Mouse (Mus musculus): ENCODE data around the gene Capn15. TPM values are rescaled to one million over a fixed set of nuclear protein-coding genes. Genes with fewer than 3 reads are reported as not detected.
A peak's percentile ranks its signal among the peaks of the same experiment; 100 is the strongest.

Gene Capn15
- total RNA-seq, 2 experiments from 2014 or later, result 38.2 to 50.8 TPM

DNA sequence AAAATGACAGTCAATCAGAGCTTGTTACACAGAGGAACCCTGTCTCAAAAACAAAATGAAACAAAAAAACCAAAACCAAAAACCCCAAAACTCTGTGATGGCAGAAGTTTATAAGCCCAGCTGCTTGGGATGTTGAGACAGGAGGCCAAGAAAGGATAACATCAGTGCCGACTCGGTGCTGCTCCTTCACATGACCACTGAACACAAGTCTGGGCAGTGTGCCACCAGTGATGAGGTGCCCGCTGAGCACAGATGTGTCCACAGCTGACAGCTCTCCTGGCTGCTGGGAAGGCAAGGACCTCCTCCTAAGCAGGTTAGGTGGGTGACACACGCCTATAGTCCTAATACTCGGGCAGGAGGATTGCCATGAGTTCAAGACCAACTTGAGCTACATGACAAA lies 63.5 kb downstream of the Capn15 start:
- DNase-seq (ENCODE audit: low spot score in 2 of 2), result no peak

DNA sequence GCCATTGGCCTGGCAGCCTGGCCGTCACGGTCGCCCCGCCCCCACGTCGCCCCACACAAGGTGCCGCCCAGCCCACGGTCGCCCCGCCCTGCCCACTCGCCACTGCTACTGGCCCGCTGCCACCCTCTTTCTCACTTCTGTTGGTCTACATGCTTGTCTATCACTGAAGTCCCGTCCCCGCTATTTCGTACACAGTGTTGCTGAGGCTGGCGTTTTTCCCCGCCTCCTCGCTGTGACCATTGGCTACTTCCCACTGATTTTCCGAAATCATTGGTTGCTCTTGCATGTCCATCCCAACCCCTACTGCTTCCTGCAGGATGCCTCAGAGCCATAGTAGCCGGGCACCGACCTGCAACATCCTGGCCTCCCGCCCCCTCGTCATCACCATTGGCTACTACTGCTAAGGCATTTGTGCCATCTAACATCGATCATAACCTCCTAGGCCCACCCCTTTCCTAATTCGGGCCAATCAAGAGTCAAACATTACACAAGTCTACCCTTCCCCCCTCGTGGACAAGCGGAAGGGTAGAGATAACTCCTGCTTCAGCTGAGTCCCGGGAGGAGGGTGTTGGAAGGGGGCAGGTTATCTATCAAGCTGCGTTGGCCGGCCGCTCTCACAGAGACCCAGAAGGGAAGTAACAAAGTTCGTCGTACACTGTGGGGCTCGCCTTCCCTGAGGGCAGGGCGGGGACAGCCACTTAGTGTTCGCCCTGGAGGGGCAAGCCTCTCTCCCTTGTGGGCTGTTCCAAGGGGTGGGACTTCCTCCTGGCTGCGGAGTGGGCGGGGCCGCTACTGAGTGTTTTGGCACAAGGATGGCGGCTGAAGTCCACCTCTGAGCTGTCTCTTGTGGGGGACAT lies 65.6 kb downstream of the Capn15 start:
- peak; percentile 100 for DNase-seq (ENCODE audit: low spot score in 2 of 2)

DNA sequence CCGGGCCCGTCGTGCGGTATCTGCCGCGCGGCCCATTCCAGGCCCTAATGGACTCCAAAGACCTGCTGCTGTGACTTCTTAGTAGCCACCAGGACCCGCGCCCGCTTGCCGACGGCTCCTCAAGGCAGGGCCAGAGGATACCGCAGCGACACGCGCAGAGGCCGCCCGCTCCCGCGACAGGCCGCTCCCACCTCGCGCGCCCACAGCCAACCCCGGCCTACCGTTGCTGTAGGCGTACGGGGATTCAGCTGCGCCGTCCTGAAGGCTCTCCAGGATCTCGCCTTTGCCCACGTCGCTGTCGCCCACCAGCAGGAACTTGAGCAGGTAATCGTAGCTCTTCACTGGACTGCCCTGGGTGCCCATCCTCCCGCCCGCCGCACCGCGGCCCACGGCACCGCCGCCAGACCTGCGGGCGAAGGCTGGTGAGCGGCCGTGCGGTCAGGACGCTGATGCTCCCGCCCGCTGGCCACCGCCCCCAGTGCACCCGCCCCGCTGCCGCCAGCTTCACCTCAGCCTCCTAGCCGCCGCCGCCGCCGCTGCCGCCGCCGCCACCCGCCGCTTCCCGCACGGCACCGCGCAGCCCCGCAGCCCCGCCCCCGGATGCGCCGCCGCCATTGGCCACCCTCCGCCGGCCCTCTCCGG lies 66.3 kb downstream of the Capn15 start, which contains the start of gene Rab40c:
Gene Rab40c (minus strand): TSS at position 584 of the 642 bp plus-strand sequence.
- peak in 1 of 2 experiments; percentile 61 for DNase-seq (ENCODE audit: low spot score in 2 of 2)

DNA sequence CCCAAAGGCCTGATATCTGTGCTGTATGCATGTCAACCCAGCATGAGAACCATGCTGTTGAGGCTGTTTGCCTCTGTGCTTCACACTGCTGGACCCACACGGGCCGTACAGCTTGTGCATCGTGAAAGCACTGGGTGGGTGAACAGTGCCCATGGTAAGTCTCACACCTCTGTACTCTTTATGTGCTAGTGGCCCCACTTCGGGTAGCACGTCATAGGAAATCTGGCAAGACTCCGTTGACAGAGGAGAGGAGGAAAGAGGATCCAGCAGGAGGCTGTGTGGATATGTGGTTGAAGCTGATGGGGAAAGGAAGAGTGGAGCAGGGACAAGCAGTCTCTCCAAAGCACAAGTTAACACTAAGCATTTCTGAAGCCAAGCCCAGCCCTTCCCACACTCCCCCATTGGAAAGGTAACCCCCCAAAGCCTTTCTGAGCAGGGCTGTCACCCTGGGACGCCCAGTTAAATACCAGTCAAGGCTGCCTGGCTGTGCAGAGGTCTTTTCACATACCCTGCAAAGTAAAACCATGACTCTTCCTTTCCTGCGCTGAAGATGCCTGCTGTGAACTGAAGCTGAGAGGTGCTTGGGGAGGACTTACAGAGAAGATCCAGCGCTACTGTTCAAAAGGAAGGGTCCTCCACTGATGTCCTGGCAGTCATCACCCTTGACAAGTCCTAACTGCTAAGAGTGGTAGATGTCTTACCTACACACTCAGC lies 67.4 kb downstream of the Capn15 start:
- DNase-seq (ENCODE audit: low spot score in 2 of 2), result no peak

DNA sequence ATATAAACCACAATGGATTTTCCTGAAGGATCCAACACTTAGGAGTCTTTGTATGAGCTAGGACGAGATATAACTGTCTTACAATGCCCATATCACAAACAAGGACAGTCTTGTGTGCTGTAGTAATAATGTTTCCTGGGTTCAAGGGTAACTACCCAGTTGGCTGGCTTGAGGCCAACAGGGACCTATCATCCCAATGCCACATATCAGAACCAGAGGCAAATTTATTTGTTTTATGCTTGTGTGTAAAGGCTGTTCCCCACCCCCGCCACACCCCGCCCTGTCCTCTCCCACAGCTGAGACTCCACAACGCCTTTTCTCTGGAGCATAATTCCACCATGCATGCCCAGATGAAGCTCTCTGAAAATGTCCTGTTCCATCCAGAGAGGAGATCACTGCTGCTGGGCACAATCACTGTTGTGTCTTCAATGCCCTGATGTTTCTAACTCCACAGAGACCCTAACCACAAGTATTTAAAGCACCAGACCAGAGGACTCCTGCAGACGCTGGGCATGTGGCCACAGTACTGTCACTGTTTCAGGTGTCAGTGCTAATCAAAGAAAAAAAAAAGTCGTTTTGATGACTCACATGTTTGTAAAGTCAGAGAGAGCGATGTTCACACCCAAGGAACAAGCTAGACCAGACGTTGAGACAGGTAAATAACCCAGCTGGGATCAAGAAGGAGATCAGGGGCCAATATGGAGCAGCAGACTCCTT lies 68.5 kb downstream of the Capn15 start:
- DNase-seq (ENCODE audit: low spot score in 2 of 2), result no peak

DNA sequence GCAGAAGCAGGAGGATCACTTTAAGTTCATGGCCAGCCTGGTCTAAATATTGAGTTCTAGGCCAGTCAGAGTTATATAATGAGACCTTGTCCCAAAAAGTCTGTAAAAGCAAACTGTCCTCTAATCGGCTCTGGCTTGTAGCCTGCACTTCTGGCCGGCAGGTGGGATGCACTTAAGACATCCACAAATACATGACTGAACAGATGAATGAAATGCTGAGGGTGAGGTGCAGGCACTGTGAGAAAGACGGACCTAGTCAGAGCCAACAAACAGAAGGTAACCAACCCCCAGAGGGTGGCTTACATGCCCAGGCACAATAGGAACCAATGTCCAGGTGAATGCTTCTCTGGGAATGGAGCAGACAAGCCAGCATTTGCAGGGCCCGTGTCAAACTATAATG lies 71.3 kb downstream of the Capn15 start:
- no peak for DNase-seq (ENCODE audit: low spot score in 2 of 2)

DNA sequence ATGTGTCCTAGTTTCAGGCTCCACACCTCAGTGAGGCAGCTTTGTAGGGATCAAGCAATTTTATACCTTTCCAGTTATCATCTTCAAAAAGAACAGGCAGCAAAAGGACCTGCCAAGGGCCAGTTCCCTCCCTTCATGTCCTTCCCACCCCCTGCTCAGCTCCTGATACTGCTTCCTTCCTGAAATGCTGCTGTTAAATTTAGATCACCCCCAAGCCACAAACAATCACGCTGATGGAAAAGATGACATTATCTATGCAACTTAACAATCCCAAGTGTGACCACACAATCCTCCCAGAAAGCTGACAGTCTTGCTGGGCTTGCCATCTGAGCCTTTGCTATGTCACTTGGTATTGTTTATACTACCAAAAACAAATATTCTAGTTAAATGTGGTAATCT lies 71.7 kb downstream of the Capn15 start:
- DNase-seq (ENCODE audit: low spot score in 2 of 2), result no peak

DNA sequence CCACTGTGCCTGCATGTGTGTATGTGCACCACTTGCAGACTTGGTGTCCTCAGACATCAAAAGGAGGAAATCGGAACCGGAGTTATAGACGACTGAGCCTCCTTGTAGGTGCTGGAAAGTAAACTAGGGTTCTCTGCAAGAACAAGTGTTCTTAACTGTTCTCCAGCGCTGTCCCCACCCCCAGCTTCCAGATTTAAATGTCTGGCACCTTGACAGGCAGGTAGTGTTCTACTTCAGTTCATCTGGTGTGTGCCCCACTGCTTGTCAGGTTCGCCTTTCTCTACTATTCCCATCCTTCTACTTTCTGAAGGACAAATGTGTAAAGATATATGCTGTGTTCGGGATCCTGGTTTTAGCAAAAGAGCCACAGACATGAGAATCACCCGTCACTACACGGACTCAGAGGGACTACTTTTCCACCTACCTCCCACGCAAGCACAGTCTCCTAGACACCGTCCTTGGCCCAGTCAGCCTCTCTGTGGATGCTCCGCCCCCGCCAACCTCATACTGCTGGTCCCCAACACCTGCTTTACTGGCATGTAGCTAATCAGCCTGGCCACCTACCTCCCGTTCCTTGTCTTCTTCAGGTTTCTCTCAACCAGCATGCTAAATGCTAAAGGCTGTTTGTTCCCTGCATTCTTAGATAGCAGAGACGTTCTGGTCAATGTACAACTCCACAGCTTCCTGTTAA lies 72.3 kb downstream of the Capn15 start:
- no peak for DNase-seq (ENCODE audit: low spot score in 2 of 2)

DNA sequence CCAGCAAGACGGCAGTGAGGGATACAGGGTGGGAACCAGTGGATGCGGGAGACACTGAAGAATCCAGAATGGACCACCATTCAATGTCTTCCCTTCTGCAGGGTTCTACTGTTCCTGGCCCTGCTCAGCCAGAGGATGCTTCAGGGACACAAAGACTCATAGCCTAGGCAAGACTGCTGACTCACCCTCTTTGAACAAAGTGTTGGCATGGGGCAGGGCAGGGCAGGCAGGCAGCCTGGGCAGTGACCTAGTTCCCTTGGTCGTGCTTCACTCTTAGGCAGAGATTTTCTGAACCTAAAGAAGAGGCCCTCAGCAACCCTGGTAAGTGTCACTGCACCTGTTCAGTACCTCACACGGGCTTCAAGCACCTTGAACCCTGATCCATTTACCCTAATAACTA lies 73.8 kb downstream of the Capn15 start:
- DNase-seq (ENCODE audit: low spot score in 2 of 2), result no peak

Other genes starting within 250 kb of the Capn15 start
- not detected for gene Mslnl, start 249.8 kb downstream of the Capn15 start, total RNA-seq (2021)
- 1 to 10 TPM; 1.8 to 2.6 TPM for gene Msln, start 231.4 kb downstream of the Capn15 start, total RNA-seq (2021)
- gene Narfl, start 212.0 kb downstream of the Capn15 start, total RNA-seq (2021), result 10 to 100 TPM; 25.7 to 26.9 TPM
- 100 to 1,000 TPM; 140 to 157 TPM for gene Haghl, start 200.1 kb downstream of the Capn15 start, total RNA-seq (2021)
- under 1 TPM; 0.23 to 0.33 TPM for gene Ccdc78, start 199.2 kb downstream of the Capn15 start, total RNA-seq (2021)
- 10 to 100 TPM; 69.2 to 80.1 TPM for gene Fam173a, start 192.9 kb downstream of the Capn15 start, total RNA-seq (2021)
- gene AC134908.4, start 190.1 kb downstream of the Capn15 start, total RNA-seq (2021), result not detected
- 10 to 100 TPM; 51.2 to 65.8 TPM for gene Metrn, start 188.7 kb downstream of the Capn15 start, total RNA-seq (2021)
- 100 to 1,000 TPM; 272 to 292 TPM for gene Fbxl16, start 176.7 kb downstream of the Capn15 start, total RNA-seq (2021)
- 10 to 100 TPM; 21.0 to 24.1 TPM for gene Wdr24, start 162.2 kb downstream of the Capn15 start, total RNA-seq (2021)
- 10 to 100 TPM; 55.4 to 56.9 TPM for gene Jmjd8, start 156.9 kb downstream of the Capn15 start, total RNA-seq (2021)
- gene Stub1, start 152.4 kb downstream of the Capn15 start, total RNA-seq (2021), result 100 to 1,000 TPM; 168 to 169 TPM
- gene Rhbdl1, start 148.5 kb downstream of the Capn15 start, total RNA-seq (2021), result 10 to 100 TPM; 80.6 to 99.3 TPM
- gene Gm20683, start 144.0 kb downstream of the Capn15 start, total RNA-seq (2021), result 10 to 100 TPM; 30.9 to 36.3 TPM
- 10 to 100 TPM; 80.3 to 94.8 TPM for gene Rhot2, start 140.9 kb downstream of the Capn15 start, total RNA-seq (2021)
- 10 to 100 TPM; 25.4 to 37.8 TPM for gene Wdr90, start 124.3 kb downstream of the Capn15 start, total RNA-seq (2021)
- 10 to 100 TPM; 30.6 to 32.6 TPM for gene Mcrip2, start 117.0 kb downstream of the Capn15 start, total RNA-seq (2021)
- gene Mettl26, start 110.7 kb downstream of the Capn15 start, total RNA-seq (2021), result 10 to 100 TPM; 31.7 to 32.7 TPM
- gene Wfikkn1, start 104.9 kb downstream of the Capn15 start, total RNA-seq (2021), result 1 to 10 TPM; 1.1 to 1.4 TPM
- gene Rab40c, start 66.1 kb downstream of the Capn15 start, total RNA-seq (2021), result 10 to 100 TPM; 41.9 to 49.9 TPM
- gene Pigq, start 40.9 kb downstream of the Capn15 start, total RNA-seq (2021), result 100 to 1,000 TPM; 144 to 149 TPM
- gene Nhlrc4, start 40.8 kb downstream of the Capn15 start, total RNA-seq (2021), result not detected
- gene A930017K11Rik, start 33.2 kb downstream of the Capn15 start, total RNA-seq (2021), result not detected
- 10 to 100 TPM; 69.6 to 79.3 TPM for gene Rab11fip3, start 83.8 kb upstream of the Capn15 start, total RNA-seq (2021)
- gene Decr2, start 104.5 kb upstream of the Capn15 start, total RNA-seq (2021), result 10 to 100 TPM; 24.8 to 25.7 TPM
- gene Nme4, start 109.8 kb upstream of the Capn15 start, total RNA-seq (2021), result 1 to 10 TPM; 4.6 to 5.7 TPM
- gene Tmem8, start 127.5 kb upstream of the Capn15 start, total RNA-seq (2021), result 1 to 10 TPM; 7.6 to 7.8 TPM
- 10 to 100 TPM; 72.2 to 81.8 TPM for gene Mrpl28, start 137.7 kb upstream of the Capn15 start, total RNA-seq (2021)
- gene Axin1, start 152.9 kb upstream of the Capn15 start, total RNA-seq (2021), result 10 to 100 TPM; 23.7 to 25.1 TPM
- gene Pdia2, start 213.3 kb upstream of the Capn15 start, total RNA-seq (2021), result under 1 TPM; 0.29 to 0.89 TPM
- gene Rgs11, start 217.2 kb upstream of the Capn15 start, total RNA-seq (2021), result 10 to 100 TPM; 63.0 to 81.1 TPM
- gene Arhgdig, start 222.0 kb upstream of the Capn15 start, total RNA-seq (2021), result 100 to 1,000 TPM; 199 to 205 TPM

Data from layer of hippocampus, postnatal 10 days (tissue).